Mouse (Mus musculus): ENCODE results near the gene Sfrp4. TPM values are rescaled to one million over a fixed set of nuclear protein-coding genes. Genes with fewer than 3 reads are reported as not detected.
"Not testable (repeated sequence)": the region's sequence is repeated elsewhere in the genome, so short reads cannot be mapped to it uniquely, and the experiment has no call there.

Sfrp4 gene
- total RNA-seq (2021): 1 to 10 TPM; 1.4 to 1.7 TPM

- peak in 1 of 2 experiments; percentile 16 for DNase-seq (ENCODE audit: extremely low spot score in 1 of 2, low spot score in 1 of 2)
These were observed at the start of gene Sfrp4 for GRCm38 (mm10) chr13:19622573-19623227. Sfrp4 (plus strand) TSS chr13:19623104.

GRCm38 (mm10) chr13:19574723-19575122 is 48.2 kb upstream of the Sfrp4 start:
- not testable (repeated sequence) for DNase-seq (ENCODE audit: extremely low spot score in 1 of 2, low spot score in 1 of 2)

GRCm38 (mm10) chr13:19575947-19576346 is 47.0 kb upstream of the Sfrp4 start:
- no peak for DNase-seq (ENCODE audit: extremely low spot score in 1 of 2, low spot score in 1 of 2)

GRCm38 (mm10) chr13:19590996-19591759 is 31.7 kb upstream of the Sfrp4 start:
- no peak for DNase-seq (ENCODE audit: extremely low spot score in 1 of 2, low spot score in 1 of 2)

GRCm38 (mm10) chr13:19595141-19595540 is 27.8 kb upstream of the Sfrp4 start:
- no peak for DNase-seq (ENCODE audit: extremely low spot score in 1 of 2, low spot score in 1 of 2)

GRCm38 (mm10) chr13:19599242-19599641 is 23.7 kb upstream of the Sfrp4 start:
- DNase-seq (ENCODE audit: extremely low spot score in 1 of 2, low spot score in 1 of 2): no peak

GRCm38 (mm10) chr13:19602531-19602930 is 20.4 kb upstream of the Sfrp4 start:
- no peak for DNase-seq (ENCODE audit: extremely low spot score in 1 of 2, low spot score in 1 of 2)

- DNase-seq (ENCODE audit: extremely low spot score in 1 of 2, low spot score in 1 of 2): no peak
These were observed 19.2 kb upstream of the Sfrp4 start for GRCm38 (mm10) chr13:19603719-19604118.

- DNase-seq (ENCODE audit: extremely low spot score in 1 of 2, low spot score in 1 of 2): no peak
These were observed 18.0 kb upstream of the Sfrp4 start for GRCm38 (mm10) chr13:19604916-19605315.

GRCm38 (mm10) chr13:19608120-19608519 is 14.8 kb upstream of the Sfrp4 start:
- DNase-seq (ENCODE audit: extremely low spot score in 1 of 2, low spot score in 1 of 2): no peak

- DNase-seq (ENCODE audit: extremely low spot score in 1 of 2, low spot score in 1 of 2): no peak
These were observed 10.6 kb upstream of the Sfrp4 start for GRCm38 (mm10) chr13:19612348-19612747.

GRCm38 (mm10) chr13:19612963-19613362 is 9.9 kb upstream of the Sfrp4 start:
- DNase-seq (ENCODE audit: extremely low spot score in 1 of 2, low spot score in 1 of 2): no peak

- no peak for DNase-seq (ENCODE audit: extremely low spot score in 1 of 2, low spot score in 1 of 2)
These were observed 9.5 kb upstream of the Sfrp4 start for GRCm38 (mm10) chr13:19613426-19613825.

- no peak for DNase-seq (ENCODE audit: extremely low spot score in 1 of 2, low spot score in 1 of 2)
These were observed 8.6 kb upstream of the Sfrp4 start for GRCm38 (mm10) chr13:19614311-19614710.

GRCm38 (mm10) chr13:19618081-19618480 is 4.8 kb upstream of the Sfrp4 start:
- no peak for DNase-seq (ENCODE audit: extremely low spot score in 1 of 2, low spot score in 1 of 2)

- no peak for DNase-seq (ENCODE audit: extremely low spot score in 1 of 2, low spot score in 1 of 2)
These were observed 4.1 kb upstream of the Sfrp4 start for GRCm38 (mm10) chr13:19618841-19619215.

GRCm38 (mm10) chr13:19619216-19619927 is 3.5 kb upstream of the Sfrp4 start, which contains the start of gene Epdr1:
Epdr1 (minus strand) TSS chr13:19619927.
- peak; percentile 60 to 64 for DNase-seq (ENCODE audit: extremely low spot score in 1 of 2, low spot score in 1 of 2)

GRCm38 (mm10) chr13:19623228-19623905 is 463 bp downstream of the Sfrp4 start:
- DNase-seq (ENCODE audit: extremely low spot score in 1 of 2, low spot score in 1 of 2): peak; percentile 13 to 40

GRCm38 (mm10) chr13:19624632-19625320 is 1.9 kb downstream of the Sfrp4 start:
- no peak for DNase-seq (ENCODE audit: extremely low spot score in 1 of 2, low spot score in 1 of 2)

GRCm38 (mm10) chr13:19626473-19626872 is 3.6 kb downstream of the Sfrp4 start:
- DNase-seq (ENCODE audit: extremely low spot score in 1 of 2, low spot score in 1 of 2): no peak
